Mouse (Mus musculus) hindbrain, postnatal 0 days (tissue): ENCODE results near the gene Pah. TPM values are rescaled to one million over a fixed set of nuclear protein-coding genes. Genes with fewer than 3 reads are reported as not detected.

Experiments
- ATAC-seq: fragments of 200-750 bp; cut with Nextera tagmentation; 2 replicates; pipeline ENCODE4 v1.8.0; 2017; ENCODE audit warnings: mild to moderate bottlenecking, moderate TSS enrichment, moderate library complexity
- DNase-seq: peaks from one replicate; pipeline ENCODE4 v3.0.0-alpha.2; 2015; ENCODE audit warnings: low spot score
- H3K27ac ChIP-seq: fragments of 300-500 bp; sonication (generic); 2 replicates; pipeline ENCODE4 v1.5.1; 2014; ENCODE audit warnings: mild to moderate bottlenecking
- H3K27me3 ChIP-seq: fragments of 300-500 bp; sonication (generic); 2 replicates; pipeline ENCODE4 v1.6.1; 2014; ENCODE audit warnings: low read length, mixed read lengths; ENCODE audit not compliant: insufficient read depth
- H3K36me3 ChIP-seq: fragments of 300-500 bp; sonication (generic); 2 replicates; pipeline ENCODE4 v1.6.1; 2014; ENCODE audit warnings: low read length, mixed read lengths; ENCODE audit not compliant: insufficient read depth
- H3K4me1 ChIP-seq: fragments of 300-500 bp; sonication (generic); 2 replicates; pipeline ENCODE4 v1.6.1; 2014; ENCODE audit warnings: antibody characterized with exemption, low read length, mixed read lengths; ENCODE audit not compliant: insufficient read depth
- H3K4me2 ChIP-seq: fragments of 300-500 bp; sonication (generic); 2 replicates; pipeline ENCODE4 v1.6.1; 2014; ENCODE audit warnings: low read depth, mild to moderate bottlenecking, low read length, moderate library complexity, mixed read lengths
- H3K4me3 ChIP-seq: fragments of 300-500 bp; sonication (generic); 2 replicates; pipeline ENCODE4 v1.5.1; 2014; ENCODE audit warnings: low read length
- H3K9ac ChIP-seq: fragments of 300-500 bp; sonication (generic); replicated peaks from 2 replicates; pipeline ENCODE4 v1.6.1; 2014; ENCODE audit warnings: mild to moderate bottlenecking, low read length, moderate library complexity, mixed read lengths
- H3K9me3 ChIP-seq: fragments of 300-500 bp; sonication (generic); 2 replicates; pipeline ENCODE4 v1.6.1; 2016; ENCODE audit warnings: low read length, mixed read lengths
- CTCF ChIP-seq: IDR thresholded peaks from 2 replicates; pipeline ENCODE4 v1.5.1; 2016; ENCODE audit warnings: antibody characterized with exemption, control low read depth, low read depth
- WGBS: fragments of 180-500 bp; shearing (Covaris S2); extraction: QIAGEN DNeasy Blood & Tissue Kit; methylation state at CpG from one replicate; pipeline ENCODE4 v1.1.7; 2014; 5-methylcytosine and 5-hydroxymethylcytosine counted together
- polyA plus RNA-seq: library from polyadenylated mRNA; unstranded; fragments of >200 nt; fragmentation: Nextera tagmentation; extraction: Ambion mirVana; gene quantifications from 2 replicates; pipeline ENCODE4 v1.2.1, GENCODE M21; 2015
- total RNA-seq: library from RNA; depleted of rRNA; stranded (reverse); fragments of >200 nt; gene quantifications from 2 replicates; pipeline ENCODE4 v1.2.3, GENCODE M21; 2014

The Pah gene
- total and polyA plus RNA-seq, 2 experiments from 2014 or later: 0.10 to 0.37 TPM

- Histone ChIP-seq H3K27me3 (no peaks in the 10 kb centered on the region), H3K4me3 (no peak overlapping the region), H3K9me3 (no peaks in the 10 kb centered on the region), H3K27ac (no peak overlapping the region), H3K4me1 (no peaks in the 10 kb centered on the region), H3K9ac (no peak overlapping the region), H3K36me3 (no peaks in the 10 kb centered on the region), H3K4me2 (no peak overlapping the region)
- 48% methylated on average over 19 of the region's 19 CpGs for WGBS
- TF ChIP-seq CTCF: no peak
- DNase-seq (no peak), ATAC-seq (no peak)
These were observed 25.0 kb downstream of the Pah start for GRCm38 (mm10) chr10:87546299-87547234.

GRCm38 (mm10) chr10:87552726-87553125 lies 31.1 kb downstream of the Pah start:
- H3K4me1 ChIP-seq: no peaks in the 10 kb centered on the region
- H3K9ac ChIP-seq: no peak overlapping the region
- WGBS: 35% methylated on average over 8 of the region's 8 CpGs
- DNase-seq (peak; percentile 85), ATAC-seq (peak; percentile 73)
- H3K36me3 ChIP-seq: no peaks in the 10 kb centered on the region
- H3K9me3 ChIP-seq: no peaks in the 10 kb centered on the region
- H3K27ac ChIP-seq: no peak overlapping the region
- H3K27me3 ChIP-seq: no peaks in the 10 kb centered on the region
- TF ChIP-seq CTCF: peak; percentile 99
- no peak overlapping the region for H3K4me3 ChIP-seq
- peak overlapping the region; percentile 22; the same call in 1 of the 2 replicates for H3K4me2 ChIP-seq

- WGBS: 72% methylated on average over 2 of the region's 2 CpGs
- no peak overlapping the region for H3K27ac ChIP-seq
- no peak overlapping the region for H3K4me2 ChIP-seq
- no peak for ATAC-seq
- H3K36me3 ChIP-seq: no peaks in the 10 kb centered on the region
- H3K27me3 ChIP-seq: no peaks in the 10 kb centered on the region
- no peak for TF ChIP-seq CTCF
- no peak for DNase-seq
- H3K4me1 ChIP-seq: no peaks in the 10 kb centered on the region
- no peak overlapping the region for H3K4me3 ChIP-seq
- no peaks in the 10 kb centered on the region for H3K9me3 ChIP-seq
- H3K9ac ChIP-seq: no peak overlapping the region
These were observed 34.8 kb downstream of the Pah start for GRCm38 (mm10) chr10:87556441-87556840.

- Histone ChIP-seq H3K9me3 (no peaks in the 10 kb centered on the region), H3K27ac (no peak overlapping the region), H3K4me3 (no peak overlapping the region), H3K4me2 (no peak overlapping the region), H3K36me3 (no peaks in the 10 kb centered on the region), H3K27me3 (no peaks in the 10 kb centered on the region), H3K4me1 (no peaks in the 10 kb centered on the region), H3K9ac (no peak overlapping the region)
- no peak for TF ChIP-seq CTCF
- ATAC-seq: no peak
- 29% methylated on average over 9 of the region's 9 CpGs for WGBS
- no peak for DNase-seq
These were observed 42.2 kb downstream of the Pah start for GRCm38 (mm10) chr10:87563818-87564217.

GRCm38 (mm10) chr10:87565712-87566111 lies 44.1 kb downstream of the Pah start:
- Histone ChIP-seq H3K4me1 (no peaks in the 10 kb centered on the region), H3K36me3 (no peaks in the 10 kb centered on the region), H3K4me2 (no peak overlapping the region), H3K4me3 (no peak overlapping the region), H3K9ac (no peak overlapping the region), H3K27ac (no peak overlapping the region), H3K27me3 (no peaks in the 10 kb centered on the region), H3K9me3 (no peaks in the 10 kb centered on the region)
- WGBS: 66% methylated on average over 2 of the region's 2 CpGs
- DNase-seq (no peak), ATAC-seq (no peak)
- TF ChIP-seq CTCF: no peak

GRCm38 (mm10) chr10:87572500-87572899 lies 50.9 kb downstream of the Pah start:
- Histone ChIP-seq H3K4me2 (no peak overlapping the region), H3K27me3 (no peaks in the 10 kb centered on the region), H3K36me3 (no peaks in the 10 kb centered on the region), H3K4me3 (no peak overlapping the region), H3K9ac (no peak overlapping the region), H3K4me1 (no peaks in the 10 kb centered on the region), H3K9me3 (no peaks in the 10 kb centered on the region), H3K27ac (no peak overlapping the region)
- no peak for ATAC-seq
- DNase-seq: no peak
- TF ChIP-seq CTCF: no peak
- WGBS: 85% methylated on average over 4 of the region's 4 CpGs

GRCm38 (mm10) chr10:87586696-87587095 lies 65.1 kb downstream of the Pah start:
- ATAC-seq: no peak
- no peak overlapping the region for H3K4me3 ChIP-seq
- H3K27ac ChIP-seq: no peak overlapping the region
- no peaks in the 10 kb centered on the region; the same call in 1 of the 2 replicates for H3K9me3 ChIP-seq
- H3K4me2 ChIP-seq: no peak overlapping the region
- no peak for DNase-seq
- no peak for TF ChIP-seq CTCF
- no peaks in the 10 kb centered on the region for H3K27me3 ChIP-seq
- no peak overlapping the region for H3K9ac ChIP-seq
- WGBS: 76% methylated on average over 1 of the region's 1 CpGs
- no peaks in the 10 kb centered on the region for H3K4me1 ChIP-seq
- H3K36me3 ChIP-seq: no peaks in the 10 kb centered on the region
